Mouse (Mus musculus): Measurements from ENCODE around the gene Syn3. TPM values are rescaled to one million over a fixed set of nuclear protein-coding genes. Genes with fewer than 3 reads are reported as not detected.

The Syn3 gene
- total and polyA plus RNA-seq, 2 experiments from 2014 or later: 22.0 to 67.0 TPM

GRCm38 (mm10) chr10:86334581-86334980 is 164.1 kb downstream of the Syn3 start:
- H3K9me3 ChIP-seq (ENCODE audit: low read length): no peaks in the 10 kb centered on the region
- no peak overlapping the region for H3K27ac ChIP-seq (ENCODE audit: low read depth, low read length)
- TF ChIP-seq CTCF (IDR thresholded peaks at IDR 0.05): no peak
- DNase-seq (ENCODE audit: low spot score) (no peak), ATAC-seq (ENCODE audit: low FRiP score) (no peak)
- peaks cover 12% of the 10 kb centered on the region; the same call in 1 of the 2 replicates for H3K4me1 ChIP-seq (ENCODE audit: insufficient read depth, low read length)
- H3K4me2 ChIP-seq (ENCODE audit: low read depth, low read length, poor library complexity, severe bottlenecking): no peak overlapping the region
- no peaks in the 10 kb centered on the region for H3K36me3 ChIP-seq (ENCODE audit: insufficient read depth, low read length)
- WGBS: 62% methylated on average over 8 of the region's 8 CpGs
- no peaks in the 10 kb centered on the region for H3K27me3 ChIP-seq (ENCODE audit: insufficient read depth, low read length)
- no peak overlapping the region for H3K4me3 ChIP-seq (ENCODE audit: low read depth, low read length)
- H3K9ac ChIP-seq (replicated peaks; ENCODE audit: low read length, poor library complexity, severe bottlenecking): no peak overlapping the region

GRCm38 (mm10) chr10:86332942-86333341 is 165.8 kb downstream of the Syn3 start:
- Histone ChIP-seq H3K9ac (replicated peaks; ENCODE audit: low read length, poor library complexity, severe bottlenecking) (no peak overlapping the region), H3K27ac (ENCODE audit: low read depth, low read length) (no peak overlapping the region), H3K9me3 (ENCODE audit: low read length) (no peaks in the 10 kb centered on the region), H3K4me3 (ENCODE audit: low read depth, low read length) (no peak overlapping the region), H3K27me3 (ENCODE audit: insufficient read depth, low read length) (no peaks in the 10 kb centered on the region), H3K4me1 (ENCODE audit: insufficient read depth, low read length) (peaks cover 8% of the 10 kb centered on the region; the same call in 1 of the 2 replicates), H3K36me3 (ENCODE audit: insufficient read depth, low read length) (no peaks in the 10 kb centered on the region), H3K4me2 (ENCODE audit: low read depth, low read length, poor library complexity, severe bottlenecking) (no peak overlapping the region)
- no peak for ATAC-seq (ENCODE audit: low FRiP score)
- WGBS: 88% methylated on average over 3 of the region's 3 CpGs
- no peak for TF ChIP-seq CTCF (IDR thresholded peaks at IDR 0.05)
- DNase-seq (ENCODE audit: low spot score): no peak

- DNase-seq (ENCODE audit: low spot score) (no peak), ATAC-seq (ENCODE audit: low FRiP score) (no peak)
- Histone ChIP-seq H3K4me3 (ENCODE audit: low read depth, low read length) (no peak overlapping the region), H3K27ac (ENCODE audit: low read depth, low read length) (peak overlapping the region; percentile 67), H3K9me3 (ENCODE audit: low read length) (no peaks in the 10 kb centered on the region), H3K36me3 (ENCODE audit: insufficient read depth, low read length) (no peaks in the 10 kb centered on the region), H3K4me1 (ENCODE audit: insufficient read depth, low read length) (peaks cover 8% of the 10 kb centered on the region; the same call in 1 of the 2 replicates), H3K9ac (replicated peaks; ENCODE audit: low read length, poor library complexity, severe bottlenecking) (peak overlapping the region; percentile 33; the same call in 1 of the 2 replicates), H3K4me2 (ENCODE audit: low read depth, low read length, poor library complexity, severe bottlenecking) (no peak overlapping the region), H3K27me3 (ENCODE audit: insufficient read depth, low read length) (no peaks in the 10 kb centered on the region)
- no peak for TF ChIP-seq CTCF (IDR thresholded peaks at IDR 0.05)
- WGBS: 47% methylated on average over 7 of the region's 7 CpGs
Observed at GRCm38 (mm10) chr10:86331681-86332281, 166.9 kb downstream of the Syn3 start.

GRCm38 (mm10) chr10:86330993-86331680 is 167.6 kb downstream of the Syn3 start:
- Histone ChIP-seq H3K9me3 (ENCODE audit: low read length) (no peaks in the 10 kb centered on the region), H3K27me3 (ENCODE audit: insufficient read depth, low read length) (no peaks in the 10 kb centered on the region), H3K9ac (replicated peaks; ENCODE audit: low read length, poor library complexity, severe bottlenecking) (peak overlapping the region; percentile 33; the same call in 1 of the 2 replicates), H3K4me1 (ENCODE audit: insufficient read depth, low read length) (peaks cover 8% of the 10 kb centered on the region; the same call in 1 of the 2 replicates), H3K4me3 (ENCODE audit: low read depth, low read length) (no peak overlapping the region), H3K36me3 (ENCODE audit: insufficient read depth, low read length) (no peaks in the 10 kb centered on the region), H3K4me2 (ENCODE audit: low read depth, low read length, poor library complexity, severe bottlenecking) (no peak overlapping the region), H3K27ac (ENCODE audit: low read depth, low read length) (peak overlapping the region; percentile 67)
- DNase-seq (ENCODE audit: low spot score) (no peak), ATAC-seq (ENCODE audit: low FRiP score) (no peak)
- 68% methylated on average over 5 of the region's 5 CpGs for WGBS
- no peak for TF ChIP-seq CTCF (IDR thresholded peaks at IDR 0.05)

GRCm38 (mm10) chr10:86329241-86329882 is 169.3 kb downstream of the Syn3 start:
- no peaks in the 10 kb centered on the region for H3K36me3 ChIP-seq (ENCODE audit: insufficient read depth, low read length)
- TF ChIP-seq CTCF (IDR thresholded peaks at IDR 0.05): no peak
- 79% methylated on average over 8 of the region's 8 CpGs for WGBS
- H3K27ac ChIP-seq (ENCODE audit: low read depth, low read length): no peak overlapping the region
- no peak overlapping the region for H3K4me2 ChIP-seq (ENCODE audit: low read depth, low read length, poor library complexity, severe bottlenecking)
- H3K27me3 ChIP-seq (ENCODE audit: insufficient read depth, low read length): no peaks in the 10 kb centered on the region
- ATAC-seq (ENCODE audit: low FRiP score) (no peak), DNase-seq (ENCODE audit: low spot score) (no peak)
- no peak overlapping the region for H3K9ac ChIP-seq (replicated peaks; ENCODE audit: low read length, poor library complexity, severe bottlenecking)
- H3K9me3 ChIP-seq (ENCODE audit: low read length): no peaks in the 10 kb centered on the region
- no peak overlapping the region for H3K4me3 ChIP-seq (ENCODE audit: low read depth, low read length)
- H3K4me1 ChIP-seq (ENCODE audit: insufficient read depth, low read length): peaks cover 8% of the 10 kb centered on the region; the same call in 1 of the 2 replicates

- Histone ChIP-seq H3K27ac (ENCODE audit: low read depth, low read length) (no peak overlapping the region), H3K4me3 (ENCODE audit: low read depth, low read length) (no peak overlapping the region), H3K4me1 (ENCODE audit: insufficient read depth, low read length) (peaks cover 8% of the 10 kb centered on the region; the same call in 1 of the 2 replicates), H3K9me3 (ENCODE audit: low read length) (no peaks in the 10 kb centered on the region), H3K9ac (replicated peaks; ENCODE audit: low read length, poor library complexity, severe bottlenecking) (no peak overlapping the region), H3K27me3 (ENCODE audit: insufficient read depth, low read length) (no peaks in the 10 kb centered on the region), H3K4me2 (ENCODE audit: low read depth, low read length, poor library complexity, severe bottlenecking) (no peak overlapping the region), H3K36me3 (ENCODE audit: insufficient read depth, low read length) (no peaks in the 10 kb centered on the region)
- ATAC-seq (ENCODE audit: low FRiP score) (no peak), DNase-seq (ENCODE audit: low spot score) (no peak)
- TF ChIP-seq CTCF (IDR thresholded peaks at IDR 0.05): peak; percentile 10; the same call in 1 of the 2 replicates
- WGBS: 84% methylated on average over 2 of the region's 2 CpGs
Observed at GRCm38 (mm10) chr10:86328691-86329090, 170.0 kb downstream of the Syn3 start.
